Mouse (Mus musculus) right cerebral cortex, postnatal 25 days (tissue): Measurements from ENCODE around the gene Wnt3a.

ENCODE experiments used
- DNase-seq: peaks from one replicate; pipeline ENCODE4 v3.0.0; 2022

The Wnt3a gene

GRCm38 (mm10) chr11:59290702-59291303 lies at the start of gene Wnt3a:
Gene Wnt3a (minus strand): TSS chr11:59290752.
- DNase-seq, result no peak

GRCm38 (mm10) chr11:59338736-59339120 lies 48.2 kb upstream of the Wnt3a start:
- peak; percentile 66 for DNase-seq

- no peak for DNase-seq
Measured at GRCm38 (mm10) chr11:59337955-59338735, 47.6 kb upstream of the Wnt3a start.

- no peak for DNase-seq
Measured at GRCm38 (mm10) chr11:59336381-59336780, 45.8 kb upstream of the Wnt3a start.

GRCm38 (mm10) chr11:59335942-59336341 lies 45.4 kb upstream of the Wnt3a start:
- DNase-seq, result no peak

GRCm38 (mm10) chr11:59335150-59335549 lies 44.6 kb upstream of the Wnt3a start:
- no peak for DNase-seq

GRCm38 (mm10) chr11:59332938-59333337 lies 42.4 kb upstream of the Wnt3a start:
- DNase-seq, result no peak

- DNase-seq, result no peak
Measured at GRCm38 (mm10) chr11:59331167-59331869, 40.8 kb upstream of the Wnt3a start.

GRCm38 (mm10) chr11:59330560-59330959 lies 40.0 kb upstream of the Wnt3a start:
- DNase-seq, result no peak

GRCm38 (mm10) chr11:59329616-59330015 lies 39.1 kb upstream of the Wnt3a start:
- no peak for DNase-seq

- DNase-seq, result no peak
Measured at GRCm38 (mm10) chr11:59327625-59328024, 37.1 kb upstream of the Wnt3a start.

GRCm38 (mm10) chr11:59324777-59325176 lies 34.2 kb upstream of the Wnt3a start:
- no peak for DNase-seq

- DNase-seq, result no peak
Measured at GRCm38 (mm10) chr11:59322988-59323387, 32.4 kb upstream of the Wnt3a start.

- DNase-seq, result no peak
Measured at GRCm38 (mm10) chr11:59316517-59316916, 26.0 kb upstream of the Wnt3a start.

- DNase-seq, result no peak
Measured at GRCm38 (mm10) chr11:59313944-59314343, 23.4 kb upstream of the Wnt3a start.

- DNase-seq, result no peak
Measured at GRCm38 (mm10) chr11:59313029-59313811, 22.7 kb upstream of the Wnt3a start.

- DNase-seq, result no peak
Measured at GRCm38 (mm10) chr11:59312501-59312900, 21.9 kb upstream of the Wnt3a start.

GRCm38 (mm10) chr11:59312060-59312459 lies 21.5 kb upstream of the Wnt3a start:
- DNase-seq, result no peak

GRCm38 (mm10) chr11:59309976-59310375 lies 19.4 kb upstream of the Wnt3a start:
- no peak for DNase-seq

GRCm38 (mm10) chr11:59309106-59309805 lies 18.7 kb upstream of the Wnt3a start:
- DNase-seq, result no peak

GRCm38 (mm10) chr11:59308625-59309024 lies 18.1 kb upstream of the Wnt3a start:
- DNase-seq, result no peak

GRCm38 (mm10) chr11:59308164-59308542 lies 17.6 kb upstream of the Wnt3a start:
- no peak for DNase-seq
